Mouse (Mus musculus) 416B (cell line): ENCODE data around the gene Mast3.

Source experiments
- DNase-seq: peaks from one replicate; pipeline ENCODE4 v3.0.0; 2011; ENCODE audit warnings: low read depth

The Mast3 gene

DNA sequence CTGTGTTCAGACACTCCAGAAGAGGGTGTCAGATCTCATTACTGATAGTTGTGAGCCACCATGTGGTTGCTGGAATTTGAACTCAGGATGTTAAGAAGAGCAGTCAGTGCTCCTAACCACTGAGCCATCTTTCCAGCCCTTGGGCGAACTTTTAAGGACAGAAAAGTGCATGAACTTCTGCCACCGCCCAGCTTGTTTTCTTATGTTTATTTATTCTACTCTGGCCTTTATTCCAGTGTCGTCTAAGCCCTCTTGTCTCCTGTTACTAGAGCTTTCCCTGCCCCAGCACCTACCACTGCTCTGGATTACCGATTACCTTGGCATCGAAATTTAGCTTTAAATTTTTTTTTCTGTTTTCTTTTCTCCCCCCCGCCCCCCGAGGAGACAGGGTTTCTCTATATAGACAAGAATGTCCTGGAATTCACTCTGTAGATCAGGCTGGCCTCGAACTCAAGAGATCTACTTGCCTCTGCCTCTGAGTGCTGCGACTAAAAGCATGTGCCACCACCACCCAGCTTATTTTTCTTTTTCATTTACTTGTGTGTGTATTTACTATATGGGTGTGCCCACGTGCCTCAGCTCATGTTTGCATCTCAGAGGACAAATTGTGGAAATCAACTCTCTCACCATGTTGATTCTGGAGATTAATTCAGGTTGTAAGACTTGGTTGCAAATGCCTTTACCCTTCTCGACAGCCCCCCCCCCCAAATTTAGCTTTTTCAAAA lies 1.9 kb downstream of the Mast3 start:
- DNase-seq, result no peak

GRCm38 (mm10) chr8:70801830-70802229 lies 3.0 kb downstream of the Mast3 start:
- no peak for DNase-seq

- no peak for DNase-seq
Observed at GRCm38 (mm10) chr8:70801156-70801555, 3.7 kb downstream of the Mast3 start.

DNA sequence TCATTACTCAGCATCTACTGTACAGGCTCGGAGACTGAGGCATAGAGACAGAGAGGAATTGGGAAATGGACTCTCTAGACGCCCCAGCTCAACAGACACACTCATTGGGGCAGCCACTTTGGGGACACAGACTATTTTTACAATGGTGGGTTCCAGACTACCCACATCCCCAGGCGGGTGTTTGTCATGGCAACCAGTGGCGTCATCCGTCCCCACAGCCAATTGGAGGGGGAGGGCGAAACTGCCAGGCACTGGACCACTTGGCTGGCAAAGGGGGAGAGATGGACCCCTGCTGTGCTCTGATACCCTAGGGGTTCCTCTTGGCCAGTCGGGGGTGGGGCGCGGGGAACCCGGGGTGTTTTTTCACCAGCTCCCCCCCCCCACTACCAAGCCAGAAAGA lies 4.2 kb downstream of the Mast3 start:
- no peak for DNase-seq

GRCm38 (mm10) chr8:70798281-70798680 lies 6.6 kb downstream of the Mast3 start:
- DNase-seq, result no peak

DNA sequence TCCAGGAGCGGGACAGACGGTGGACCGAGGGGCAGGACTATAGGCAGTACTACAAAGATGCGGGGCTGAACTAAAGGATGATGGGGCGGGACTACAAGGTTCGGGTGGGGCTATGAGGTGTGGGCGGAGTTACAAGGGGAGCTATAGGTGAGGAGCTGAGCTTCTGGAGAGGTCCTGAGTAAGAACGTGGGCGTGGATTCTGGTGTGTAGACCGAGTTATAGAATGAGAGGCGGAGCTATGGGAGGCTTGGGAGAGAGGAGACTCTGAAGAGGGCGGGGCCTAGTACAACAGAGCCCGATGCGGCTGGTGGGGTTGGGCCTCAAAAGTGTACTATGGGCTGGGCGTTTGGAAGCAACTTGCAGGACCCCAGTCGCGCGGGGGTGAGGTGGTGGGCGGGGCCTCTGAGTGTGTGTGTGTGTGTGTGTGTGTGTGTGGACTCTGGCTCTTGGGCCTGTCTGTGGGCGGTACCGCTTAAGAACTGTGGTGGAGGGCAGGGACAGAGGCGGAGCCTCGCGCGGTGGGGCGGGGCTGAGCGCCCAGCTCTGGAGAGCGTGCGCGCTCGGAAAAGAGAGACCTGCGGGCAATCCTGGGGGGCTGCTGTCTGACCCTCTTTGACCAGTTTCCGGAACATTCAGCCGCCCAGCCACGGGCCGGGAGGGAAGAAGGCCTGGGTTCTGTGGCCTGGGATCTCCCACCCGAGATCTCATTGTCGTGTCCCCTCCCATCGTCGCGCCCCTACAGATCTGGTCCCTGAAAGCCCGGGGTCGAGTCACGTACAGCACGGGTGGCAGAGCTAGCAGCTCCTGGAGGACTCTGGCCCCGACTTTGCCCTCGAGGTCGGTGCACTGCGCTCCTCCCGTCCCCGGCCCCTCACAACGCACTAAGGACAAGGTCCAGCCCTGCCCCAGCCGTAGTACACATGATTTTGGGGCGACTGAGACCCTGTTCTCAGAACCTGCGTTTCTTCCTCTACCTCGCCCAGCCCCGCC lies 7.5 kb downstream of the Mast3 start:
- DNase-seq, result peak; percentile 93

DNA sequence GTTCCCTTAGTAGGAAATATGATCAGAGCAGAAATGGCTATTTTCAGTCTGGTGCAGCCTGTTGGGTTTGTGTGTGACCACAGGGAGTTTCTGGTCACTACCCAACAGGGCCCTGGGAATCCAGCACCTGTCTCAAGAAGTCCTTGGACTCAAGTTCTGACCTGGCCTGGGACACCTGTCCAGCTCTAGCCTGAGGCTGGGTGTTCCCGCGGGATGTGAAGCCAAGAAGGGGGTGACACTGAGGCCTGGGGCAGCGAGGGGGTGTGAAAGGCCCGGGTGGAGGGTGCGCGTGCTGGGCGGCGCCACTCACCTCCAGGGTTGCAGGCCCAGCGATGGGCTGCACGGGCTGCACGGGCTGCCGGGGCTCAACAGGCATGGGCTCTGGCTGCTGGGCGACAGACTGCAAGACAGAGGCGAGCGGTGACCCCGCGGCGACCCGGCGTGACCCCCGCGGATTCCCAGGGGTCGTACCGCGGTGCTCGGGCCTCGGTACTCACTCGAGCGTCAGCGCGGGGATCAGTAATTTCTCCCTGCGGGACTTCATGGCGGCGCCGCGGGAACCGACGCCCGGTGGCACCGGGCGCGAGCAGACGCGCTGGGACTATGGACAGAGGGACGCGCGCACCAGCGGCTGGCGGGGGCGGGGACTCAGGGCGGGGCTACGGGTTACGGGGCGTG lies 8.3 kb downstream of the Mast3 start:
- DNase-seq, result no peak

GRCm38 (mm10) chr8:70795370-70795769 lies 9.5 kb downstream of the Mast3 start:
- no peak for DNase-seq

GRCm38 (mm10) chr8:70794215-70794614 lies 10.6 kb downstream of the Mast3 start:
- no peak for DNase-seq

DNA sequence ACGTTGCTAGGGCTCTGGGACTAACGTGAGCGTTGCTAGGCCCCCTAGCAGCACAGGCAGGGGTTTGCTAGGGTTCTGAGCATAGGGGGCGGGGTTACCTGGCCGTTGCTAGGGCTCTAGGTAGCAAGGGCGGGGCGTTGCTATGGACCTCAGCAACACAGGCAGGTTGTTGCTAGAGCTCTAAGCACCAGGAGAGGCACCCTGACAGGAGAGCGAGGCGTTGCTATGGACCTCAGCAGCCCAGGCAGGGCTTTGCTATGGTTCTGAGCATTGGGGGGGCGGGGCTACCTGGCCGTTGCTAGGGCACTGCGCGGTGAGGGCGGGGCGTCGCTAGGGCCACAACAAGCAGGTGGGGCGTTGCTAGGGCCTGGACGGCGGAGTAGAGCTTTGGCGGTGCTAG lies 12.2 kb downstream of the Mast3 start:
- DNase-seq, result no peak

GRCm38 (mm10) chr8:70791975-70792691 lies 12.7 kb downstream of the Mast3 start:
- peak; percentile 97 for DNase-seq

DNA sequence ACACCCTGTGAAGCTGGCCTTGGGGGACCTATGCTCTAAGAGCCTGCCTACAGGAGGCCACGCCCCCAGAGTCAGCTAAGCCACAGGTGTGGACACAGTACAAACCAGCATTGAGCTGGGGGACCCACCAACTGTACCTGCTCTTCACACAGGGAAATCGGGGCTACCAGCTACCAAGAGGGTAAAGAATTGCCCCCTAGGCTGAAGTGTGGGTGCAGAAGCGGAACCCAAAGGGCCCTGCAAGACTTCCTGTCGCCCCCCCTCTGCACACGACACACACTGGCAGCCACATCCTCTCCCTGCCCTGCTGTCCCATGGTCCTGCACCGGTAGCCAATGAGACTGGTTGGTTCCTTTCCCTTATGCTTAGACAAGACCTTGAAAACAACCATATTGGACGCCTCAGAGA lies 13.6 kb downstream of the Mast3 start:
- DNase-seq, result peak; percentile 97

DNA sequence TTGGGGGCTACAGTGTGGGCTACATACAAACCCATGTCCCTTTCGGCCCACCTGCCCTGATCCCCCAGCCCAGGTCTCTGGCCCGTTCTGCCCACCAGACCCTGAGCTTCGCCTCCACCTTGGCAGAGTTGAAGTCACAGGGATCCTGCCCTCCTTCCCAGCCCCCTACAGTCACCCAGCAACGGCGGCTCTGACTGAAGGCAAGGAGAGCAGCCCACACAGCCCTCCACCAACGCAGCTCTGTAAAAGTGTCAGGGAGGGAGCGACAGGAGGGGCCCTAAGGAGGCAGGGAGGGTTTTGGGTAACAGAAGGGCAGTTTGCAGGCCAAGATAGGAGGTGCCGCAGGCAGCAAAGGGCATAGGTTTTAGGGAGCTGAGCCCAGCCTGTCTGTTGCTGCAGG lies 14.0 kb downstream of the Mast3 start:
- no peak for DNase-seq

- DNase-seq, result no peak
Observed at GRCm38 (mm10) chr8:70789046-70789445, 15.8 kb downstream of the Mast3 start.

- DNase-seq, result no peak
Observed at GRCm38 (mm10) chr8:70787941-70788667, 16.8 kb downstream of the Mast3 start.

- no peak for DNase-seq
Observed at GRCm38 (mm10) chr8:70787051-70787445, 17.8 kb downstream of the Mast3 start.

DNA sequence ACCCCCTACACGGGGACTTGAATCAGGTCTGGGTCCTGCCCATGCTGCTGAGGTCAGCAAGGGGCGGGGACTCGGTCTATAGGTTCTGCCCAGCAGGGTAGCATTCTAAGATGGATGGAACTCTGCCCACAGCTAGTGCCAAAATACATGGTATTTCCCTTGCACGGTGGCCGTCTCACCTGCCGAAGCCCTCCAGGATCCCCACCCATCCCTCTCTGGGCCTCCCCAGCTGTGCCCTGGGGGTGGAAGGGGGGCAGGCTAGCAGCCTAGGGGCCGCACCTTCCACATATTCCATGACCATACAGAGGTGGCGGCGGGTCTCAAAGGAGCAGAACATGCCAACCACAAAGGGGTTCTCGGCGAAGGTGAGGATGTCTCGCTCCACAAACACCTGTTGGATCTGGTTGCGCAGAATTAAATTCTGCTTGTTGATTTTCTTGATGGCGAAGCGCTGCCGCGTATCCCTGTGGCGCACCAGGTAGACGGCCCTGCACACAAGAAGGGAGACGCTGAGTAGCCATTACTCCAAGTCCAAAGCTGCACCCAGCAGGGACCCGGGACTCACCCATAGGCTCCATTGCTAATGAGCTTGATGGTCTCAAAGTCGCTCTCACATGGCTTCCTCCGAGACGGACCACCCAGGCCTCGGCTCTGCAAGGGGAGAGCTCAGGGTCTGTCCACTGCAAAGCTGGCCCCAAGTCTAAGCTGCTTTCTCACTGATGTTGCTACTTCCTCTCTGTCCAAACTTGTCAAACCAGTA lies 18.4 kb downstream of the Mast3 start:
- no peak for DNase-seq

DNA sequence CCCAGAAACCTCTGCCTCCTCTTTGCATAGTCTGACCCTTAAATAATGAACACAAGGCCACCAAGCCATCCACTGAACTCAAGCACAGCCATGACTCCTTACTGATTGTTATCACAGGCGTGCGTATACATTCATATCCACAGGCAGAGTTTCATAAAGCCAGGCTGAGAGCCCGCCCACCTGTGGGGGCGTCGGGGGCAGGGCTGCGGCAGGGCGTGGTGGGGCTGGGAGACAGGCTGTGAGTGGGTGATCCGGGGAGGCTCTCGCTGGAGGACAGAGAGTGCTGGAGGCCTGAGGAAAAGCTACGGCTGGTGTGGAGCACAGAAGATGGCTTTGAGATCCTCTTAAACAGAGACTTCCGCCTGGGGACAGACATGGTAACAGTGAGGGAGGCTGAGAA lies 24.8 kb downstream of the Mast3 start:
- no peak for DNase-seq

DNA sequence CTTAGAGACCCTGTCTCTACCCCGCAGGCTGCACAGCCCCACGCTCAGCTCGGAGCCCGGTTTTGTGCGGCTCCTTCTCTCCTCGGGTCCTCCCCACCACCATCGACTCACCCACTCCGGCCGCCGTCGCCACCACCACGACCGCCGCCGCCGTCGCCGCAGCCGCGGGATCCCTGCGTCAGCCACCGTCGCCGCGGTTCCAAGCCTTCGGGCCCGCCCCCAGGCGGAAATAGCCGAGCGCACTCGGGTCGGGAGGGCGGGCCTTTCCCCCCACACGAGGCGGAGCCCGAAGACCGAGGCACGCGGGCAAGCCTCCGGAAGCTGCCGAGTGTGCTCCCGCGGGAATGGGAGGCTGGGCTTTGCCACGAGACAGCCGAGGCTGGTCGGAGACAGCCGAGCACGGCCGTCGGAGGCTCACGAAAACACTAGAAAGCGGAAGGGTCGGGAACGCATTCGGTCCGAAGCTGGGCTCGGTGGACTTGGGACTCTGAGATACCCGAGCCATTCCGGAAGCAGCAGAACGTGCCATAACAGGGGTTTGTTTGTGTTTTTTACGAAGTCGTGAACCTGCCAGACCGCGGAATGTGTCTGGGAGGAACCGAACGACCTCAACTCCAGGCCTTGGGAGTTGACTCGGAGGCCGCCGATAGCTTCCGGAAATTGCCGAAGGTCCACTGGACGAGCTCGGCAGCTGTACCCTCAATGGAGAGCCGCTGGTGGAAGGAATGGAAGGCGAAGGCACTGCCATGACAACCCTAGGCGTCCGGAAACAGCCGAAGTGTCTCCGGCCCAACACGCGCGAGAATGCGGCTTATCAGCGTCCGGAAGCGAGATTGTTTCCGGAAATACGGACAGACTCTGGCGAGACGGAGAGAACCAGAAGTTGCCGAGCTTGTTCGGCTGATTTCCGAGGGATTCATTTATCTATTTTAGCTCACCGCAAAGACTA lies 28.1 kb downstream of the Mast3 start, which contains the start of gene Pik3r2:
Gene Pik3r2, minus strand, starts transcription at position 218 of the 949 bp plus-strand sequence.
- DNase-seq, result peak; percentile 96
